Mouse (Mus musculus): ENCODE measurements around the gene Serpinb6e. TPM values are rescaled to one million over a fixed set of nuclear protein-coding genes. Genes with fewer than 3 reads are reported as not detected.
A peak's percentile ranks its signal among the peaks of the same experiment; 100 is the strongest.

Gene Serpinb6e
- total RNA-seq (2021), result not detected in 2 replicates
- long read RNA-seq, experiment 1, result 0 reads
- long read RNA-seq, experiment 2, result 0 reads

DNA sequence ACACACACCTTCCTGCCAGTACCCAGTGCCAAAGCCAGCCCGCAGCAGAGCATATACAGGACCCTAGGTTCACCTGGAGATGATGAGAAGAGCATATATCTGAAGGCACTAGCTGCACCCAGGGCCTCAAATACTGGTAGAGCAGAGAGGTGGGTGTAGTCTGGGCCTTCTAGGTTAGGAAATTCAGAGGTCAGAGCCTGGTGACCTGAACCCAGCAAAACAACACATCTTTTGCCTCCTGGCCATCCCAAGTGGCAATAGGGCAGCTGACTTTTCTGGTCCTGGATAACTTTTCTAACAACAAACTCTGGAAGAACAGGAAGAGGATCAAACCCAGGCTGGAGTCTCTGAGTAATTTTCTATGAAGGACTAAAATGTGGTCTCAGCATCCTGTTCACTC, at the start of gene Serpinb6e:
TSS of gene Serpinb6e (minus strand) at position 101 of the 400 bp plus-strand sequence.
- no peak for DNase-seq

- no peak for DNase-seq
Observed at GRCm38 (mm10) chr13:33830751-33831150, 12.5 kb downstream of the Serpinb6e start.

DNA sequence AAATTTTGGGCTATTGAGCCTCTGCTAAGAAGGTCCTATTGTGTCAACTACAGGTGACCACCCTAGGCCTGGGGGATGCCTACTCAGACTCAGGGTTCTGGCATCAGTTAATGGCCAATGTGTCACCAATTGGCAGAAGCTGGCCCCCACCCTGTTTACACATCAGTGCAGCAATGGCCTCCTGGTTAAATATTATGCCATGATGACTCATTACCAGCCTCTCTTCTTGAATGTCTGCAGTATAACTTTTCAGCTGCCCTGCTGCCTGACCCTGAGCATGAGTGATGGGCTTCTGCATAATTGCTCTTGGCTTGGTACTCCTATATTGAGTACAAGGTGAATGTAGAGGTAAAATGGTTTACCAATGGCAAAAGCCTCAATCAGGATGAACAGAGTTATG, 19.8 kb downstream of the Serpinb6e start:
- peak; percentile 21 for DNase-seq

- no peak for DNase-seq
Observed at GRCm38 (mm10) chr13:33821490-33822143, 21.6 kb downstream of the Serpinb6e start.

Other genes starting within 250 kb of the Serpinb6e start
- not detected in 2 replicates for gene Serpinb6d, start 182.0 kb downstream of the Serpinb6e start, total RNA-seq (2021)
- gene Serpinb6c, start 62.3 kb upstream of the Serpinb6e start, total RNA-seq (2021), result 0.26 and 0.33 TPM in 2 replicates
- gene Nqo2, start 121.3 kb upstream of the Serpinb6e start, total RNA-seq (2021), result 39.0 and 51.5 TPM in 2 replicates
- gene Ripk1, start 159.0 kb upstream of the Serpinb6e start, total RNA-seq (2021), result 29.5 and 31.4 TPM in 2 replicates
- 214 and 236 TPM in 2 replicates for gene Serpinb6a, start 159.4 kb upstream of the Serpinb6e start, total RNA-seq (2021)
- 57.7 and 79.8 TPM in 2 replicates for gene Bphl, start 194.2 kb upstream of the Serpinb6e start, total RNA-seq (2021)
- gene Tubb2a, start 234.6 kb upstream of the Serpinb6e start, total RNA-seq (2021), result 46.1 and 59.9 TPM in 2 replicates